In the genomic region with DNA sequence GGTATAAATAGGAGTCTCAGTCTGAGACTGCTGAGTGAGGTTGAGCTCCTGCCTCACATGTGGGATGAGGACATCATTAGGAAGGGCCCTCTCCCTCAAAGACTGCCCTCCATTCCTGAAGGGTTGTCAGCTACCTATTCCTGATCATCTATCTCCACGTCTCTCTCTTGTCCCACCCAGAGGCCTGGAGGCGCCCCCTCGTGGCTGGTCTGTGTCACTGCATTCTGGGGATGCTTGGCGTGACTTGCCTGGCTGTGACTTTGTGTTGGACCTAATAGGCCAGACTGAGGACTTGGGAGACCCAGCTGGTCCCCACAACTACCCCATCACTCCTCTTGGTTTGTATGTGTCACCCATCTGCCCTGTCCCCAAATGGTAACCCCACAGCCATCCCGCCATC, we compare ENCODE assay signal across 9 mouse cellular contexts. TPM values are rescaled to one million over a fixed set of nuclear protein-coding genes. Genes with fewer than 3 reads are reported as not detected.
DNase-seq lines count a peak whose midpoint lies in the region; ATAC-seq and TF ChIP-seq lines count a peak whose summit lies in the region.
"Had no signal": no experiment of that assay in that cellular context is flagged by ENCODE, and none has a peak within 500 bp of the region (broad histone marks: within the 10 kb centered on the region; RNA-seq: fewer than 3 reads in every experiment).

No protein-coding gene starts in this region.

- TF ChIP-seq CTCF in midbrain, postnatal 0 days (IDR thresholded peaks at IDR 0.05), result peak; percentile 56

- H3K36me3 ChIP-seq in midbrain, postnatal 0 days (ENCODE audit: insufficient read depth, low read length), result no peaks in the 10 kb centered on the region
- no peaks in the 10 kb centered on the region for H3K36me3 ChIP-seq in midbrain, embryonic 14.5 days (ENCODE audit: control insufficient read depth, insufficient read depth, low read length)
- H3K36me3 ChIP-seq in intestine, embryonic 16.5 days (ENCODE audit: control insufficient read depth, insufficient read depth, low read length), result peaks cover 4% of the 10 kb centered on the region; the same call in 1 of the 2 replicates

- no peaks in the 10 kb centered on the region for H3K4me1 ChIP-seq in midbrain, postnatal 0 days (ENCODE audit: insufficient read depth, low read length)
- no peaks in the 10 kb centered on the region for H3K4me1 ChIP-seq in midbrain, embryonic 14.5 days (ENCODE audit: control insufficient read depth, insufficient read depth, low read length)
- H3K4me1 ChIP-seq in intestine, embryonic 16.5 days (ENCODE audit: control insufficient read depth, insufficient read depth, low read length), result peaks cover 22% of the 10 kb centered on the region

- no peak overlapping the region for H3K9ac ChIP-seq in midbrain, postnatal 0 days (replicated peaks; ENCODE audit: low read length, poor library complexity, severe bottlenecking)
- H3K9ac ChIP-seq in midbrain, embryonic 14.5 days (replicated peaks; ENCODE audit: low read length), result no peak overlapping the region
- no peak overlapping the region for H3K9ac ChIP-seq in intestine, embryonic 16.5 days (ENCODE audit: low read depth, low read length)

- H3K27ac ChIP-seq in midbrain, postnatal 0 days (ENCODE audit: low read depth, low read length), result no peak overlapping the region
- no peak overlapping the region for H3K27ac ChIP-seq in midbrain, embryonic 14.5 days (replicated peaks; ENCODE audit: low read depth, low read length)
- H3K27ac ChIP-seq in intestine, embryonic 16.5 days (ENCODE audit: low read length), result no peak overlapping the region

- ATAC-seq in midbrain, postnatal 0 days (ENCODE audit: low FRiP score), result no peak
- no peak for ATAC-seq in midbrain, embryonic 14.5 days (ENCODE audit: low FRiP score, low TSS enrichment)
- ATAC-seq in intestine, embryonic 16.5 days, result no peak

- WGBS in midbrain, postnatal 0 days, result 20% methylated on average over 5 of the region's 5 CpGs
- 26% methylated on average over 5 of the region's 5 CpGs for WGBS in midbrain, embryonic 14.5 days
- WGBS in intestine, embryonic 16.5 days, result 28% methylated on average over 5 of the region's 5 CpGs

- H3K9me3 ChIP-seq in midbrain, postnatal 0 days (ENCODE audit: low read length), result no peaks in the 10 kb centered on the region
- no peaks in the 10 kb centered on the region for H3K9me3 ChIP-seq in midbrain, embryonic 14.5 days (ENCODE audit: control insufficient read depth, low read length)
- H3K9me3 ChIP-seq in intestine, embryonic 16.5 days (ENCODE audit: control insufficient read depth, low read length), result no peaks in the 10 kb centered on the region

- H3K4me2 ChIP-seq in midbrain, postnatal 0 days (ENCODE audit: low read depth, low read length, poor library complexity, severe bottlenecking), result no peak overlapping the region
- H3K4me2 ChIP-seq in midbrain, embryonic 14.5 days (ENCODE audit: low read length), result no peak overlapping the region
- H3K4me2 ChIP-seq in intestine, embryonic 16.5 days (ENCODE audit: low read depth, low read length), result 0 out of 2 replicates have a peak overlapping the region, but pooled peaks have one; percentile 9

- DNase-seq in adrenal gland, adult 18-20 months (ENCODE audit: low spot score in 2 of 2), result peak; percentile 54 to 59
- DNase-seq in adrenal gland, adult 8-10 months, result no peak
- no peak for DNase-seq in midbrain, postnatal 0 days (ENCODE audit: low spot score)
- no peak for DNase-seq in midbrain, embryonic 14.5 days
- peak; percentile 59 to 88 for DNase-seq in spleen, postnatal 4 days (ENCODE audit: low spot score in 2 of 2)
- DNase-seq in right cerebral cortex, postnatal 14 days, result no peak
- DNase-seq in heart, postnatal 4 days, result no peak

- H3K27me3 ChIP-seq in midbrain, postnatal 0 days (ENCODE audit: insufficient read depth, low read length), result no peaks in the 10 kb centered on the region
- H3K27me3 ChIP-seq in midbrain, embryonic 14.5 days (ENCODE audit: control insufficient read depth, insufficient read depth, low read length), result no peaks in the 10 kb centered on the region
- H3K27me3 ChIP-seq in intestine, embryonic 16.5 days (replicated peaks; ENCODE audit: control insufficient read depth, insufficient read depth, low read length), result no peaks in the 10 kb centered on the region

- H3K4me3 ChIP-seq in midbrain, postnatal 0 days (ENCODE audit: low read depth, low read length), result no peak overlapping the region
- H3K4me3 ChIP-seq in midbrain, embryonic 14.5 days (replicated peaks; ENCODE audit: low read depth, low read length), result no peak overlapping the region
- 0 out of 2 replicates have a peak overlapping the region, but pooled peaks have one; percentile 3 for H3K4me3 ChIP-seq in intestine, embryonic 16.5 days (ENCODE audit: low read length)
- H3K4me3 ChIP-seq: myocyte had no signal

RNA-seq across cellular contexts. Expression of gene Smim5, which starts 18.8 kb away (rescaled TPM):
- total RNA-seq in adrenal gland, adult 18-20 months (2021), result under 1 TPM in 1 of 2 experiments, not detected in 1; 0.74 TPM
- under 1 TPM; 0.29 to 0.65 (median 0.42) TPM for total RNA-seq in adrenal gland, adult 8-10 months (2022)
- not detected in 2 replicates for total RNA-seq in midbrain, postnatal 0 days (2014; rRNA removed)
- polyA plus RNA-seq in midbrain, postnatal 0 days (2015; fragmentation: Nextera tagmentation; extraction: Ambion mirVana), result 1.3 and 1.5 TPM in 2 replicates
- 0.46 and 1.1 TPM in 2 replicates for polyA plus RNA-seq in midbrain, embryonic 14.5 days (2014; fragmentation: Nextera tagmentation; extraction: Ambion mirVana)
- polyA plus RNA-seq in intestine, embryonic 16.5 days (2015; fragmentation: Nextera tagmentation; extraction: Ambion mirVana), result 1.6 and 3.1 TPM in 2 replicates
- total RNA-seq in heart, postnatal 4 days (2021), result 10 to 100 TPM; 28.7 to 29.9 TPM

RNA-seq across cellular contexts. Expression of gene Myo15b, which starts 22.8 kb away (rescaled TPM):
- total RNA-seq in adrenal gland, adult 18-20 months (2021), result not detected
- 1 to 10 TPM in 1 of 4 experiments, under 1 TPM in 2, not detected in 1; 0.09 to 1.1 (median 0.32) TPM for total RNA-seq in adrenal gland, adult 8-10 months (2022)
- not detected in 2 replicates for total RNA-seq in midbrain, postnatal 0 days (2014; rRNA removed)
- 0.09 and 0.29 TPM in 2 replicates for polyA plus RNA-seq in midbrain, postnatal 0 days (2015; fragmentation: Nextera tagmentation; extraction: Ambion mirVana)
- polyA plus RNA-seq in midbrain, embryonic 14.5 days (2014; fragmentation: Nextera tagmentation; extraction: Ambion mirVana), result 0.15 TPM in 1 of 2 replicates, not detected in the other
- 168 and 230 TPM in 2 replicates for polyA plus RNA-seq in intestine, embryonic 16.5 days (2015; fragmentation: Nextera tagmentation; extraction: Ambion mirVana)
- total RNA-seq in heart, postnatal 4 days (2021), result under 1 TPM; 0.16 to 0.19 TPM

RNA-seq across cellular contexts. Expression of gene Smim6, which starts 30.8 kb away (rescaled TPM):
- total RNA-seq in adrenal gland, adult 18-20 months (2021), result not detected
- not detected for total RNA-seq in adrenal gland, adult 8-10 months (2022)
- not detected in 2 replicates for total RNA-seq in midbrain, postnatal 0 days (2014; rRNA removed)
- polyA plus RNA-seq in midbrain, postnatal 0 days (2015; fragmentation: Nextera tagmentation; extraction: Ambion mirVana), result 0.26 TPM in 1 of 2 replicates, not detected in the other
- polyA plus RNA-seq in midbrain, embryonic 14.5 days (2014; fragmentation: Nextera tagmentation; extraction: Ambion mirVana), result 0.22 and 0.31 TPM in 2 replicates
- polyA plus RNA-seq in intestine, embryonic 16.5 days (2015; fragmentation: Nextera tagmentation; extraction: Ambion mirVana), result 33.8 and 38.6 TPM in 2 replicates
- total RNA-seq in heart, postnatal 4 days (2021), result under 1 TPM in 1 of 2 experiments, not detected in 1; 0.27 TPM

RNA-seq across cellular contexts. Expression of gene Sap30bp, which starts 52.1 kb away (rescaled TPM):
- 10 to 100 TPM; 37.3 to 47.6 TPM for total RNA-seq in adrenal gland, adult 18-20 months (2021)
- 10 to 100 TPM; 46.2 to 53.7 (median 48.3) TPM for total RNA-seq in adrenal gland, adult 8-10 months (2022)
- 44.3 and 46.4 TPM in 2 replicates for total RNA-seq in midbrain, postnatal 0 days (2014; rRNA removed)
- polyA plus RNA-seq in midbrain, postnatal 0 days (2015; fragmentation: Nextera tagmentation; extraction: Ambion mirVana), result 43.3 and 54.3 TPM in 2 replicates
- polyA plus RNA-seq in midbrain, embryonic 14.5 days (2014; fragmentation: Nextera tagmentation; extraction: Ambion mirVana), result 48.4 and 49.9 TPM in 2 replicates
- 27.3 and 29.2 TPM in 2 replicates for polyA plus RNA-seq in intestine, embryonic 16.5 days (2015; fragmentation: Nextera tagmentation; extraction: Ambion mirVana)
- total RNA-seq in heart, postnatal 4 days (2021), result 10 to 100 TPM; 25.7 to 29.0 TPM

RNA-seq across cellular contexts. Expression of gene Recql5, which starts 52.3 kb away (rescaled TPM):
- total RNA-seq in adrenal gland, adult 18-20 months (2021), result 10 to 100 TPM; 17.1 to 27.1 TPM
- 10 to 100 TPM; 24.7 to 40.4 (median 36.6) TPM for total RNA-seq in adrenal gland, adult 8-10 months (2022)
- total RNA-seq in midbrain, postnatal 0 days (2014; rRNA removed), result 18.9 and 20.4 TPM in 2 replicates
- 8.0 and 10.5 TPM in 2 replicates for polyA plus RNA-seq in midbrain, postnatal 0 days (2015; fragmentation: Nextera tagmentation; extraction: Ambion mirVana)
- 18.0 and 18.4 TPM in 2 replicates for polyA plus RNA-seq in midbrain, embryonic 14.5 days (2014; fragmentation: Nextera tagmentation; extraction: Ambion mirVana)
- polyA plus RNA-seq in intestine, embryonic 16.5 days (2015; fragmentation: Nextera tagmentation; extraction: Ambion mirVana), result 15.7 and 16.7 TPM in 2 replicates
- total RNA-seq in heart, postnatal 4 days (2021), result 1 to 10 TPM; 8.0 to 10.0 TPM

Comparison
In these comparisons a context has a peak if more than half of its experiments do, and no peak if none do; other contexts are left out.
1. DNase-seq: peak in adrenal gland, adult 18-20 months (2 of 2) and spleen, postnatal 4 days (2 of 2); none in adrenal gland, adult 8-10 months (single experiment), midbrain, postnatal 0 days (single experiment), midbrain, embryonic 14.5 days (single experiment), right cerebral cortex, postnatal 14 days (single experiment) and heart, postnatal 4 days (single experiment).
2. RNA of gene Smim5, which starts 18.8 kb away (total RNA-seq): 28.7 to 29.9 TPM in heart, postnatal 4 days; 0.74 TPM in adrenal gland, adult 18-20 months, 0.29 to 0.65 TPM in adrenal gland, adult 8-10 months and not detected in midbrain, postnatal 0 days; every median in the first group is over 10 times any median in the second.